In genomic region chr5:92112585-92112984, GRCm38 (mm10) we compare ENCODE assay signal across 8 mouse cellular contexts. TPM values are rescaled to one million over a fixed set of nuclear protein-coding genes. Genes with fewer than 3 reads are reported as not detected.
DNase-seq lines count a peak whose midpoint lies in the region; ATAC-seq and TF ChIP-seq lines count a peak whose summit lies in the region.

No protein-coding gene starts in this region.

- no peak overlapping the region for H3K27ac ChIP-seq in kidney, adult 2 months (ENCODE audit: insufficient read depth, low read depth, low read length)
- no peak overlapping the region for H3K27ac ChIP-seq in embryonic facial prominence, embryonic 10.5 days (replicated peaks)
- no peak overlapping the region for H3K27ac ChIP-seq in intestine, embryonic 14.5 days (ENCODE audit: low read depth)

- H3K9ac ChIP-seq in intestine, embryonic 14.5 days (ENCODE audit: low read length): 0 out of 2 replicates have a peak overlapping the region, but pooled peaks have one; percentile 34

- peak overlapping the region; percentile 43 for H3K4me2 ChIP-seq in intestine, embryonic 14.5 days (ENCODE audit: low read length)

- no peak for DNase-seq in kidney, adult 2 months
- no peak for DNase-seq in kidney, adult 11 months
- no peak for DNase-seq in embryonic facial prominence, embryonic 10.5 days (ENCODE audit: low spot score)
- DNase-seq in intestine, embryonic 14.5 days (ENCODE audit: low spot score): peak; percentile 54
- DNase-seq in neural tube, embryonic 10.5 days (ENCODE audit: extremely low spot score, low spot score): peak; percentile 29
- no peak for DNase-seq in adrenal gland, adult (ENCODE audit: inconsistent age in 2 of 2, low spot score in 1 of 2)
- no peak for DNase-seq in thymus, adult 18-20 months
- DNase-seq in adrenal gland, adult 2 months: no peak

- TF ChIP-seq POLR2A in kidney, adult 2 months (IDR thresholded peaks at IDR 0.05; ENCODE audit: low read depth, low read length): no peak

- H3K36me3 ChIP-seq in kidney, adult 2 months (ENCODE audit: control insufficient read depth, insufficient read depth, low read length): no peaks in the 10 kb centered on the region
- H3K36me3 ChIP-seq in embryonic facial prominence, embryonic 10.5 days (replicated peaks): no peaks in the 10 kb centered on the region
- no peaks in the 10 kb centered on the region for H3K36me3 ChIP-seq in intestine, embryonic 14.5 days (ENCODE audit: control insufficient read depth, insufficient read depth, low read length)

- no peak for TF ChIP-seq CTCF in kidney, adult 2 months (conservative IDR thresholded peaks at IDR 0.05; ENCODE audit: insufficient read depth, insufficient read length, low read depth, low read length)

- 5% methylated on average over 10 of the region's 10 CpGs for WGBS in kidney, adult 2 months
- 2% methylated on average over 10 of the region's 10 CpGs for WGBS in embryonic facial prominence, embryonic 10.5 days
- WGBS in intestine, embryonic 14.5 days: 8% methylated on average over 10 of the region's 10 CpGs

- 0 out of 2 replicates have a peak overlapping the region, but pooled peaks have one; percentile 22 for H3K4me3 ChIP-seq in kidney, adult 2 months (ENCODE audit: insufficient read depth, low read depth, low read length)
- peak overlapping the region; percentile 40 for H3K4me3 ChIP-seq in embryonic facial prominence, embryonic 10.5 days
- peak overlapping the region; percentile 17; the same call in 1 of the 2 replicates for H3K4me3 ChIP-seq in intestine, embryonic 14.5 days (ENCODE audit: low read depth, low read length)

- no peaks in the 10 kb centered on the region for H3K27me3 ChIP-seq in kidney, adult 2 months (replicated peaks; ENCODE audit: control insufficient read depth, insufficient read depth, low read length)
- H3K27me3 ChIP-seq in embryonic facial prominence, embryonic 10.5 days (replicated peaks; ENCODE audit: low read depth, poor library complexity, severe bottlenecking): peaks cover 18% of the 10 kb centered on the region; the same call in 1 of the 2 replicates
- H3K27me3 ChIP-seq in intestine, embryonic 14.5 days (replicated peaks; ENCODE audit: control insufficient read depth, insufficient read depth, low read length): no peaks in the 10 kb centered on the region

- no peaks in the 10 kb centered on the region for H3K4me1 ChIP-seq in kidney, adult 2 months (ENCODE audit: control insufficient read depth, insufficient read depth, low read length)
- H3K4me1 ChIP-seq in embryonic facial prominence, embryonic 10.5 days: peaks cover 11% of the 10 kb centered on the region
- H3K4me1 ChIP-seq in intestine, embryonic 14.5 days (replicated peaks; ENCODE audit: control insufficient read depth, insufficient read depth, low read length): peaks cover 4% of the 10 kb centered on the region; the same call in 1 of the 2 replicates

- no peaks in the 10 kb centered on the region for H3K9me3 ChIP-seq in embryonic facial prominence, embryonic 10.5 days
- no peaks in the 10 kb centered on the region for H3K9me3 ChIP-seq in intestine, embryonic 14.5 days (ENCODE audit: control insufficient read depth, low read length)

- no peak for ATAC-seq in intestine, embryonic 14.5 days (replicated peaks; ENCODE audit: low FRiP score, low TSS enrichment, low read depth)

RNA-seq across cellular contexts. Expression of gene Uso1, which starts 25.2 kb away (rescaled TPM):
- polyA plus RNA-seq in kidney, adult 2 months (2012; rRNA removed): 23.0 and 28.7 TPM in 2 replicates
- 36.8 and 38.0 TPM in 2 replicates for polyA plus RNA-seq in embryonic facial prominence, embryonic 10.5 days (2016; fragmentation: Nextera tagmentation; extraction: Ambion mirVana)
- 30.8 and 31.5 TPM in 2 replicates for polyA plus RNA-seq in intestine, embryonic 14.5 days (2014; fragmentation: Nextera tagmentation; extraction: Ambion mirVana)
- total RNA-seq in adrenal gland, adult 2 months (2021): 100 to 1,000 TPM in 1 of 2 experiments, 10 to 100 TPM in 1; 88.8 to 113 TPM
- 22.8 and 35.4 TPM in 2 replicates for polyA plus RNA-seq in adrenal gland, adult 2 months (2012; rRNA removed)

RNA-seq across cellular contexts. Expression of gene G3bp2, which starts 29.1 kb away (rescaled TPM):
- polyA plus RNA-seq in kidney, adult 2 months (2012; rRNA removed): 15.1 and 20.6 TPM in 2 replicates
- polyA plus RNA-seq in embryonic facial prominence, embryonic 10.5 days (2016; fragmentation: Nextera tagmentation; extraction: Ambion mirVana): 282 and 292 TPM in 2 replicates
- 192 and 202 TPM in 2 replicates for polyA plus RNA-seq in intestine, embryonic 14.5 days (2014; fragmentation: Nextera tagmentation; extraction: Ambion mirVana)
- 100 to 1,000 TPM; 142 to 168 TPM for total RNA-seq in adrenal gland, adult 2 months (2021)
- polyA plus RNA-seq in adrenal gland, adult 2 months (2012; rRNA removed): 9.7 and 12.5 TPM in 2 replicates

Comparison
In these comparisons a context has a peak if more than half of its experiments do, and no peak if none do; other contexts are left out.
1. DNase-seq: peak in intestine, embryonic 14.5 days (single experiment) and neural tube, embryonic 10.5 days (single experiment); none in kidney, adult 2 months (single experiment), kidney, adult 11 months (single experiment), embryonic facial prominence, embryonic 10.5 days (single experiment), adrenal gland, adult (0 of 2), thymus, adult 18-20 months (0 of 2) and adrenal gland, adult 2 months (single experiment).
2. Peak in every context shown above with its lines, with median percentiles within 50 percentile points of each other: H3K4me3 ChIP-seq.